Mouse (Mus musculus) regulatory T cell (primary cell): ENCODE results near the gene Aebp1.

Source experiments
- in situ Hi-C: fragments of 300-600 bp; cut with MboI, MseI; formaldehyde crosslinking; loops from one replicate; pipeline ENCODE4 v1.15.1; 2025; ENCODE audit warnings: high pct_unique_total_duplicates

The Aebp1 gene

DNA sequence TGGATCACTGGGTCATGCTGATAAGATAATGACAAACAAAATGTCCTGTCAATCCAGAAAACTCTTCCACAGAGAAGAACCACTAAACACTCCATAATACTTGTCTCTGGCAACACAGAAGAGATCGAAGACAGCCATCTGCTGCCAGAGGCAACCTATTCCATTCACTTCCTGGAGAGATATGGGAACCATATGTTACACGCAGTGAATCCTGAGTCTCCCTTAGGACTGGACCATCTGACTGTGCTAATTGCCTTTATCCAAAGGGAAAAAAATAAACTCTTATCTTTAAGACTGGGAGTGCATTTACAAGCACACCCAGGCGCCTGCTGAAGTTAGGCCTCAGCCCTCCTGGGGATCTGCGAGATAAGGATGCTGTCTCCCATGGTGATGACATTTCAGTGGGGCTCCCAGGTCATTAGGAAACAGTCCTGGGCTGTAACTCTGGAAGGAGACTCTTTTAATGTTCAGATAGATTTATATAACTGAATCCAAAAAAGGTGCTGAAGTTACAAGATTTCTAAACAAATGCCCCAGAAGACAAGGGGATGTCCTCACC lies 31.1 kb downstream of the Aebp1 start:
- in situ Hi-C loops = no loop called here

- in situ Hi-C loops = no loop called here
Observed at GRCm38 (mm10) chr11:5893807-5894206, 32.1 kb downstream of the Aebp1 start.

- in situ Hi-C loops = no loop called here
Observed at GRCm38 (mm10) chr11:5897230-5897629, 35.5 kb downstream of the Aebp1 start.

DNA sequence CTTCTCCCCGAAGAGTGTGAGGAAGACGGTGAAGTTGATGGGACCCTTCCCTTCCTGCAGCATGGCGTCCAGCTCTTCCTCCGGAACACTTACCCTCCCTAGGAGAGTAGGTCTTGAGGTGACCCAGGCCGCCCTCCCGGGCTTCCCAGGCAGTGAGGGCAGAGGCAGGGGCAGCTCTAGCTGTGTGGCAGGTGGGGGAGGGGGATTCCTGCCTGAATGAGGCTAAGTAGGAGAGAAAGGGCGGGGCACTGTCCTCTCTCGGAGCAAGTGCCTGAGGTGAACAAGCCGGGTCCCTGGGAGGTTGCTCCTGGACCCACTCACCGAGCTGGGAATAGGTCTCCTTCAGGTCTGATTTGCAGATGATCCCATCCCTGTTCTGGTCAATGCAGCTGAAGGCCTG lies 36.1 kb downstream of the Aebp1 start:
- in situ Hi-C loops = no loop called here

- in situ Hi-C loops = no loop called here
Observed at GRCm38 (mm10) chr11:5898531-5898930, 36.8 kb downstream of the Aebp1 start, which contains the start of gene Myl7. Myl7 (minus strand) TSS chr11:5898782.

DNA sequence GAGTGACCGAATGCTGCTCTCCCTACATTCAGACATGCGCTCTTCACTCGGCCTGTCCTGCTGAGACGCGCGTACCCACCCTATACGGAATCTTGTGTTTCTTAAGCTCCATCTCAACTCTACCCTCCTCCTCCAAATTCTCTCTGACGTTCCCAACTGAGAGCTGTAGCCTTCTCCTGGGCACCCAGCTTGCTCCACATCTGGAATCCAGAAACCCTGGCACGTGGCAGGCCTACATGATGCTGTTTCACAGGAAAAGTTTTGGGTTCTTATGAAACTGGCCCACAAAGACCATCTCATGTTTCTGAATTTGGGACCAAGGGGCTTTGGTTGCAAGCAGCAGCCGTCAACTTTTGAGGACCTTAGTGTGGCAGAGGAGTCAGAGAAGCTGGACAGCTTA lies 37.5 kb downstream of the Aebp1 start:
- in situ Hi-C loops = no loop called here

GRCm38 (mm10) chr11:5901320-5901719 lies 39.6 kb downstream of the Aebp1 start:
- in situ Hi-C loops = no loop called here

- in situ Hi-C loops = no loop called here
Observed at GRCm38 (mm10) chr11:5901950-5902349, 40.2 kb downstream of the Aebp1 start.

DNA sequence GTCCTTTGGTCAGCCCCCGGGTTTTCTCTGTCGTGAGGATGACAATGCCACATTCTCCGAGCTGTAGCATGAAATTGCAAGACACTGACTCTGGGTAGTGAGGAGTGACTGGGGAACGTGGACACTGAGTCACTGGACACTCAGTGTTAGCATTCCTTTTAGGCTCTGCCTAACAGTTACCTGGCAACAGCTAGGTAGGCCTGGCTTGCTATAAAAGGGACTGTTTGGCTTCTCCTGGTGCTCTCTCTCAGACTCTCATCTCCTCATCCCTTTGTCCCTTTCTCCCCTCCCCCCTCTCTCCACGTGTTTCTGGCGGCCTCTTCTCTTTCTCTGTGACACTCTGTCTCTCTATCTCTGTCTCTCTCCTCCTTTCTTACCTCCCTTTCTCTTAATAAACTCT lies 40.6 kb downstream of the Aebp1 start:
- in situ Hi-C loops = no loop called here

DNA sequence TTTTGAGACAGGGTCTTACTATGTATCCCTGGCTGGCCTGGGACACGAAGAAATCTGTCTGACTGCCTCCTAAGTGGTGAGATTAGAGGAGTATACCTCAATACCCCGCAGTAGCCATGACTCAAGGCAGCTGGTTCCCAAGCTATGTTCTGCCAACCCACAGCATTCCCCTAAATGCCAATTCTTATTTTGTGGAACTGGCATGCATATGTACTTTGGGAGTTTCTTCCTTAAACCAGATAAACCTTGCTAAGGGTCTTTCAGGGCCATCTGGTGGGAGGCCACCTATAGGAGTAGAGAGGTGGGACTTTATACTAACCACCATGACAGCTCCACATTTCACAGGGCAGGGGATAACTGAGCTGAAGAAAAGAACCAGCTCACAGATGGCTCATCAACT lies 42.1 kb downstream of the Aebp1 start:
- in situ Hi-C loops = no loop called here

DNA sequence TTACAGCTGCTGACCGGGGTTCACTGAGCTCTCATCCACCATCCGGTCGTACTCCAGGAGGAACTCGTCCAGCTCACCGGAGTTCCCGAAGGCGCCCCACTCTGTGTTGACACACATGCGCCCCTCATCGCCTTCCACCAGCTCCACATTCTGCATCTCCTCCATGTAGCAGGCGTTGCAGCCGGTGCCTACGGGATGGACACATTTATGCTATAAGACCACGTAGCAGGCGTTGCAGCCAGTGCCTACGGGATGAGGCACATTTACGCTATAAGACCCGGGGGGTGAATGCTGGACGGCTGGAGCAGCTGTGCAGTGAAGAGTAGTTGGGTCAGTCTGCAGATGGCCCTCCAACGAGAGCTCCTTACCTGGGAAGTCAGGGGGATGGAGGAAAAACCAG lies 42.6 kb downstream of the Aebp1 start:
- in situ Hi-C loops = no loop called here

- in situ Hi-C loops = no loop called here
Observed at GRCm38 (mm10) chr11:5904871-5905270, 43.1 kb downstream of the Aebp1 start.

DNA sequence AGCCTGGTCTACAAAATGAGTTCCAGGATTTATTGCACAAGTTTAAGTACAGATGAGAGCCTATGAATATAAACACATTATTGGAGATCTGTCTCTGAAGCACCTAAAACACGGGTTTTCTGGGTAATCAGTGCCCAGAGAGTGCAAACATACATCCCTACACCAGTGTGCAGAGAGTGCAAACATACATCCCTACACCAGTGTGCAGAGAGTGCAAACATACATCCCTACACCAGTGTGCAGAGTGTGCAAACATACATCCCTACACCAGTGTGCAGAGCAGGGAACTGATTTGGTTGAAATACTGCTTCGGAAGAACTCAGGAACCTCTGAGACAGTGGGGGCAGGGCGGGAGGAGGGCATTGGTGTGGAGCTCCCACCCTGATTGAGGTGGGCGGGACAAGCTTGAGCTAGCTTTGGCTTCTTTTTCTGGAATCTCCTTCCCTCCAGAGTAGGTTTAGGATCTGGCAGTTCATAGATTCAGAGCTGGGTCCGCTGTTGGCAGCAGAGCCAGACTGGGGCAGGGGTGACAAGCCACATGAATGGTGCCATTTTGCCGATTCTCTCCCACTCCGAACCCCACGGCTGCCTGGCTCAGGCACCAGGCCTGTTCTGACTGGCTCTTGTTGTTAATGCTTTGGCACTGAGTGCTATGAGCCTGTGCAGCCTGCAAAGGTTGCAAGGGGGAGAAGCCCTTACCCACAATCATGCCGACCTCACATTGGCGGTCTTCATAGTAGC lies 44.2 kb downstream of the Aebp1 start:
- in situ Hi-C loops = no loop called here

GRCm38 (mm10) chr11:5907096-5907495 lies 45.3 kb downstream of the Aebp1 start:
- in situ Hi-C loops = no loop called here

GRCm38 (mm10) chr11:5908642-5909041 lies 46.9 kb downstream of the Aebp1 start:
- in situ Hi-C loops = no loop called here

GRCm38 (mm10) chr11:5912635-5913034 lies 50.9 kb downstream of the Aebp1 start:
- in situ Hi-C loops = no loop called here

DNA sequence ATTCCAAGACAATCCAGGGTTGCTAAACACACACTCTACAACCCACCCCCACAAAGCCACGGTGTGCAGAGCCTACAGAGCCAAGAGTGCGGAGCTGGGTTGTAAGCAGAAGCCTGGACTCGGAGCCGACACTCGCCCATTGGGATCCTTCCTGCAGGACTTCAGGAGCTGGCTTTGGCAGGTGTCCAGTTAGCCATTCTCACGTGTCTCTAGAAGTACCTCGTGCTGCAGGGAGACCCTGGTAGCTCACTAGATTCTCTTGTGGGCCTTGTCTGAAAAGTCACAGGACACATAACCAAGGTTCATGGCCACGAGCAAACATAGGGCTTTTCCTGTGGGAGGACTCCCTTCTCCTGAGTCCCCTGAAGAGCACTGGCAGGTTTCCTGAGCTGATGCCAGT lies 51.5 kb downstream of the Aebp1 start:
- in situ Hi-C loops = no loop called here

DNA sequence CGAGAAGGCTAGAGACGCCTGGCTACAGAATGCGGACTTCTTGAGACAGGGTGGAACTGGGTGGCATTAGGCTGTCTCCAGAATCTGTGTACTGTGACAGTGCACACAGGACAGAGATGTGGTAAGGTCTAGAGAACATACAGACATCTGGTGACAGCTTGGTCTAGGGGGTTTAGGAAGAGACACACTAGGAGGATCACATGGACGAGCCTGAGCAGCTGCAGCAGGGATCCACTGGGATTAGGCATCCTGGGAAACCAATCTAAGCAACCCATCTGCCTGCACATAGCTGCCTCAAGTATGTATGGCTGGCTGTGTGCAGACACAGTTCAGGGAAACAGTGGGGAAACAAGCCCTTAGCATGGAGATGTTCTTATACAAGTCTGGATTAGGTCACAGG lies 52.2 kb downstream of the Aebp1 start:
- in situ Hi-C loops = no loop called here

DNA sequence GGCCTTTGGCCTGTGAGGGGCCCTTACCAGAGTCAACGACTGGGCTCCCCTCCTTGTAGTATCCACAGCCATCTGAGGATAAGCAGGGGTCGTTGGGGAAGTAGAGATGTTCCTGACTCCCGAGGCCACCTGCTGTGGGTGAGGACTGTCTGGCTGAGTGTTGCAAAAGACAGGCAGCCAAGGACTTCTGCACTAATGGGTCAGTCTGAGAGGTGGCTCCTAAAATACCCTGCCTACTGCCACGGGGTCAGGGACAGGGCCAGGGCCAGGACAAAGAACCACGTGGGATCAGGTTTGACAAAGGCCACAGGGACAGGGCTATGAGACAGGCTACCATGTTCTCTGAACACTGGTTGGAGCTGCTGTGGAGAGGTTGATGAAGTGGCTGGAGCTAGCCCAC lies 53.2 kb downstream of the Aebp1 start:
- in situ Hi-C loops = no loop called here

GRCm38 (mm10) chr11:5915429-5916177 lies 53.9 kb downstream of the Aebp1 start:
- in situ Hi-C loops = no loop called here

DNA sequence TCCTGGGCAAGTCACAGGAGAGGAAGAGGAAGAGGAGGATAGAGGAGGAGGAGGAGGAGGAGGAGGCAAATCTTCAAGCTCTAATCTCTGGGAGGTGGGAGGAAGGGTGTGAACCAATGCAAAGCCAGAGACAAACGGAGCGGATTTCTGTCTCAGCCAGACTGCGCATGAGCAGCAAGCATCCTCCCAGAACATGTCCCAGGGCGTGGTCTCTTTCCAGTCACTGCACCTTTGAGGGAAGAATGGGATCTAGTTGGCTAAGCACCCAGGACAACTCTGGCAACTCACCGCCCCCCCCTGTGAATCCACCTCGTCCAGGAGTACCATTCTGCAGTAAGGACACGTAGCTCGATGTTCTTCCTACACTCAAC lies 54.4 kb downstream of the Aebp1 start:
- in situ Hi-C loops = no loop called here

DNA sequence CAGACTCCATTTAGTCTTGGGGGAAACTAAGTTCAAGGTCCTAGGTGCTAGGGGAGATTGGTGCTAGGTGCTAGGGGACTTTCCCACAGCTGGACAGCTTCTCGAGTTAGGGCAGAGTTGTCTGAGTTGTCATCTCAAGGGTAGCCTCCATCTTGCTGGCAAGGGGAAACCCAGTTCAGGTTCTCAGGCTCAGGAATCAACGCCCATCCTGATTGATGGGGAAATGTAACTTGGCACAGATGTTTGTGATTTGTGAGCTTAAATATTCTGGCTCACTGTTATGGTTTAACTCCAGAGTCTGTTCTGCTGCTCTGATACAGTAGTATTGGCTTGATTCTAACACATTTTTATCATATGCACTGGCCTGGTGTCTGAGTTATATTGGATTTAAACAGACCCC lies 56.4 kb downstream of the Aebp1 start:
- in situ Hi-C loops = no loop called here

DNA sequence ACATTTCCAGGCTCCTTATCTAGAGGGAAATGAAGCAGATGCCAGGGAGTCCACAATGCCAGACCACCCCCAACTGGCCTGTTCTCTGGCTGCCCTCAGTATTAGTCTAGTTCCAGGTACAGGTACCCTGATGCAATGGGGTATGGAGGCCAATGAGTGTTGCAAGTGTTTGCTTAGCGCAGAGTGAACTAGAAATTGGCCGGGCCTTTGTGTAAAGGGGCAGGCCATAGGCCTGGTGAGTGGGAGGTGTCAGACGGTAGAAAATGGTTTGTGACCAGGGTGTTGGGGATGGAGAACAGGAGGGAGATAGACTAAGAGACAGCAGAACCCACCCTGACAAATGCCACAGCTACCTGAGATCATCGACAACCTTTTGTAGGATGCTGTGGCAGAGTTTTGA lies 57.9 kb downstream of the Aebp1 start:
- in situ Hi-C loops = no loop called here
